ENCODE assay signal across 30 mouse cellular contexts in genomic region chr2:154716586-154716985, GRCm38 (mm10). TPM values are rescaled to one million over a fixed set of nuclear protein-coding genes. Genes with fewer than 3 reads are reported as not detected.
"Had no signal": no experiment of that assay in that cellular context is flagged by ENCODE, and none has a peak within 500 bp of the region (broad histone marks: within the 10 kb centered on the region; RNA-seq: fewer than 3 reads in every experiment).

No protein-coding gene starts in this region.

- H3K4me3 ChIP-seq: kidney, embryonic 15.5 days; liver, embryonic 13.5 days; stomach, embryonic 15.5 days had no signal

- H3K27me3 ChIP-seq: stomach, embryonic 15.5 days had no signal

- H3K27ac ChIP-seq: kidney, embryonic 15.5 days; liver, embryonic 13.5 days; stomach, embryonic 15.5 days had no signal

- DNase-seq: kidney, adult 8-10 months; kidney, postnatal 10 days; kidney, postnatal 36 days; layer of hippocampus, adult 9-11 months; liver, embryonic 13.5 days; lung, adult 2 months; midbrain, embryonic 14.5 days; retina, postnatal 1 day; right cerebral cortex, postnatal 25 days; spleen, adult 18-20 months; thymus, postnatal 36 days had no signal

- H3K36me3 ChIP-seq: kidney, embryonic 15.5 days; liver, embryonic 13.5 days; stomach, embryonic 15.5 days had no signal

- H3K4me1 ChIP-seq: stomach, embryonic 15.5 days had no signal

RNA-seq across cellular contexts. Expression of gene Gm14214, which starts 53.2 kb away (rescaled TPM):
- total RNA-seq: layer of hippocampus, adult 18-20 months; layer of hippocampus, postnatal 25 days; left cerebral cortex, adult 18-20 months; left cerebral cortex, postnatal 25 days; liver, adult 2 months; megakaryocyte progenitor cell, adult 5-6 weeks; megakaryocyte-erythroid progenitor cell, adult 5-6 weeks; midbrain, postnatal 0 days had no signal
- polyA plus RNA-seq: kidney, embryonic 15.5 days; limb, embryonic 11.5 days; limb, embryonic 14.5 days; liver, adult 2 months; liver, embryonic 13.5 days; liver, embryonic 16.5 days; lung, adult 2 months; lung, embryonic 16.5 days; midbrain, embryonic 11.5 days; midbrain, embryonic 14.5 days; midbrain, postnatal 0 days; neural tube, embryonic 11.5 days; neural tube, embryonic 14.5 days; stomach, embryonic 15.5 days; thymus, postnatal 0 days; urinary bladder, adult 2 months had no signal
